Mouse (Mus musculus) gonadal fat pad, adult 2 months (tissue): Measurements from ENCODE around the gene Nfatc2ip. TPM values are rescaled to one million over a fixed set of nuclear protein-coding genes. Genes with fewer than 3 reads are reported as not detected.

Experiments
- DNase-seq: peaks from one replicate; pipeline ENCODE4 v3.0.0-alpha.2; 2012; ENCODE audit warnings: low read depth
- polyA plus RNA-seq: library from polyadenylated mRNA; depleted of rRNA; stranded (reverse); fragments of >200 nt; gene quantifications from 2 replicates; pipeline ENCODE4 v1.2.3, GENCODE M21; 2012; rRNA removed

The Nfatc2ip gene
- polyA plus RNA-seq = 4.7 and 6.4 TPM in 2 replicates

GRCm38 (mm10) chr7:126396298-126397119 lies at the start of gene Nfatc2ip:
Gene Nfatc2ip, minus strand, starts transcription at chr7:126396737.
- peak; percentile 99 for DNase-seq

DNA sequence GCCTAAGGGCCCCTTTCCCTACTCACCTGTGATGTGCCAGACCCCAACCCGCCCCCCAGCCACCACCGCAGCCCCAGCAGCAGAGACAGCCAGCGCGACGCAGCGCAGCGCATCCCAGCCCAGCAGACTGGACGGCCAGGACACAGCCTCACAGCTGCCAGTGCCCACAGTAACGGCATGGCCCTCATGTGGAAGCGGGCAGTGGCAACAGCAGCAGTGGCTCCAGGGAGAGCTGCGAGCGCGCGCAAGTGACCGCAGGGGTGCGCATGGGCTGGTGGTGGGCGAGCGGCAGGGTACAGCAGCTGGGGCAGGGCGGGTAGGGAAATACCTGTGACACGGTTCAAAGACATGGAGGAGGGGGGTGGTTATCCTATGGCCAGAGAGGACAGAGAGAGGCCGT lies 49.7 kb upstream of the Nfatc2ip start:
- DNase-seq = no peak

DNA sequence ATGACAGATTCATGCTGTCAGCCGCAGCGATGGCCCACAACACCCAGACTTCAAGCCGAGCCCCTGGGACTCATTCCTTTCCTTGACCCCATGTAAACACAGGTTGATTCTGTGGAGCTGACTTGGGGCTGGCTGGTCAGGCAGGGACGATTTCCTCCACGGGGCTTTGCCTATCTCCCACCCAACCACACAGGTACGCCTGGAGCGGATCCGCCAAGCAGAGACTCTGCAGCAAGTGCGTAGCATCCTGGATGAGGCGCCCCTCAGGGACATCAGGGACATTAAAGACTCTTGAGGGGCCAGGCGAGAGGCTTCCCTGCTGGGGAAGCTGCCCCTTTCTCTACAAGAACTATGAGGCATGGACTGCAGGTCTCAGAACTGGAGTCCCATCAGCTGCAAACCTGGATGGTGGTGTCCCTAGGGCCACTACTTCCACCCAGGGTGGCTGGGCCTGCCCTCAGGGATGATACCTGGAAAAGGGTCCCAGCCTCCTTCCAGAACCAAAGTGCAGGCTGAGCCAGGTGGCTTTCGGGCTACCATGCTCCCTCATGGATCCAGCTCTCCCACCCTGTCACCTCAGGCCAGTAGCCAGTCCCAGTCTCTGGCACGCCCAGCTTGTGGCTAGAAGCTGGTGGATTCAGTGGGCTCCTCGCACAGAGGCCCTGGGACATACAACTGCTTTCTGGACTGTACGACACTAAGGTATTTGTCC lies 48.7 kb upstream of the Nfatc2ip start:
- DNase-seq = no peak

DNA sequence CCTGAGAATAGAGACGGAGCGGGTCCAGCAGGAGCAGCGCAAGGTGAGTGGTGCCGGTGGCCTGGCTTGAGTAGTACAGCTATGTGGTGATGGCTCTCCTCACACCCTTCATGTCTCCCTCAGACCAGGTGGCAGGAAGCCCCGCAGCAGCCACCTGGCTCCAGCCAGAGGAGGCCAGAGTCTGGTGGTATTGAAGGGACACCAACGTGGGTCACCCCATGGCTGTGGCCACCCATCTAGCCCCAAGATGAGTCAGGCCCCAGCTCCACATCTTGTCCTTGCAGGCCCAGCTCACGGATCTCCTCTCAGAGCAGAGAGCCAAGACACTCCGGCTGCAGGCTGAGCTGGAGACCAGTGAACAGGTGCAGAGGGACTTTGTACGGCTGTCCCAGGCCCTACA lies 48.0 kb upstream of the Nfatc2ip start:
- DNase-seq = no peak

GRCm38 (mm10) chr7:126443997-126444396 lies 47.5 kb upstream of the Nfatc2ip start:
- no peak for DNase-seq

DNA sequence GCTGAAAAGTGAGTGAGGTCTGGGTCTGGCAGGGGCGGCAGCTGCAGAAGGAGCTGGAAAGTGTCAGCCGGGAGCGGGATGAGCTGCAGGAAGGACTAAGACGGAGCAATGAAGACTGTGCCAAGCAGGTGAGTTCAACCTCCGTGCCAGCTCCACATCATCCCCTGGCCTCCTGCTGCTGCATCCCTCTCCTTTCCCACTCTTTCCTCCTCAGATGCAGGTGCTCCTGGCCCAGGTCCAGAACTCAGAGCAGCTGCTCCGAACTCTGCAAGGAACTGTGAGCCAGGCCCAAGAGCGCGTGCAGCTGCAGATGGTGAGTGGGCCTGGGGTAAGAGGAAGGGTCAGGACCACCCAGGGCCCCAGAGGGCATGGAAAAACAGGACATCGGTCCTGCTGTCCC lies 43.6 kb upstream of the Nfatc2ip start:
- no peak for DNase-seq

GRCm38 (mm10) chr7:126436851-126437250 lies 40.3 kb upstream of the Nfatc2ip start:
- DNase-seq = no peak

GRCm38 (mm10) chr7:126435801-126436200 lies 39.3 kb upstream of the Nfatc2ip start:
- DNase-seq = no peak

GRCm38 (mm10) chr7:126434726-126435125 lies 38.2 kb upstream of the Nfatc2ip start:
- DNase-seq = no peak

DNA sequence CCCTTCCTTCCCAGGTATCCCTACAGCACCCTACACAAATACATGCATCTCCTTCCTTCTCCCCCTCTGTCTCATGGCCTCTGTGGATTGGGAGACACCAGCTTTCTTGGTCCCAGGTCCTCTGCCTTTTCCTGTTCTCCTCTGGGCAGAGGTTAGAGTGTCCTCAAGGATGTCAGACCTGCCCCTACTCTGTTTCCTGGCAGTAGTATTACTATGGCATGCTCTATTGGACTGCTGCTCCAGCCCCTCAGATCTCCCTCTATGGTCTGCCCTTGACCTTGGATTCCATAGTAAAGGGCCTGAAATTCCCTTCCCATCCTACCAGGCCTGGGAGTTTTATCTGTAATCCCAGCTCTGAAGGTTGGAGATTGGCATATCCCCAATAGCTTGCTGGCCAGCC lies 33.6 kb upstream of the Nfatc2ip start:
- no peak for DNase-seq

GRCm38 (mm10) chr7:126429503-126429898 lies 33.0 kb upstream of the Nfatc2ip start:
- DNase-seq = no peak

DNA sequence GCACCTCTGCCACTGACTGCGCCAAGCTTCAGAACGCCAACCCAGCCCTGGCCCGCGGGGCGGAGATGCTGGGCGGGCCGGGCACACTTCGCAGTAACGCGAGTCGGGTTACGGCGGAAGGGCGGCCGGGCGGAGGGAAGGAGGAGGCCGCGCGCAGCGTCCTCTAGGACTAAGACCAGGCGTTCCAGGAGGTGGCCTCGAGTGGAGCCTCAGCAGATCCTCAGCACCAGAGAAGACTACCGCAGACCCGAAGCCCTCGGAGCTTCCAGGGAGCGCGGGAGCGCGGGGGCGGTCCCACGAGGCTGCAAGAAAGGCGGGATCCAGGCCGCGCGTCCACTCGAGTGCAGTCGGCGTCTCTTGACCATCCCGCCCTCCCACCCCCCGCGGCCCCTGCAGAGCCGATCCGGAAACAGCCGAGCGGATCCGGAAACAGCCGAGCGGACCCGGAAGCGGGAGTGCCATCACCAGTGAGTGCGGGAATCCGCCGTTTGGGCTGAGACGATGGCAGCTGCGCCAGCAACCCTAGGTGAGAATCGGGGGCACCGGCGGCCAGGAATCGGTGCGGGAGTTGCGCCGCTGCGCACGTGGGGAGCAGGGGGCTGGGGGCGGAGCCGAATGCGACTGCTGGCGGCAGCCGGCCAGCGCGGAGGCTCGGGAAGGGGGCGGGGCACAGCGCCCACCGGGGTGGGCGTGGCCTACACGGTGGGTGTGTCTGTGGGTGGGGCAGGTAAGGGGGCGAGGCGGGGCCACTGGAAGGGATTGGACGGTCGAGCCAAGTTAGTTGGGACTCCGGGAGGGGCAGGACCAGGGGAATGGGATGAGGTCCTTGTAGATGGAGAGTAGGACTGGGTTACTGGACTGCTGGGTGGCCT lies 32.3 kb upstream of the Nfatc2ip start, which contains the start of gene Rabep2:
Rabep2 (plus strand) TSS at position 129 of the 872 bp plus-strand sequence.
- DNase-seq = no peak

DNA sequence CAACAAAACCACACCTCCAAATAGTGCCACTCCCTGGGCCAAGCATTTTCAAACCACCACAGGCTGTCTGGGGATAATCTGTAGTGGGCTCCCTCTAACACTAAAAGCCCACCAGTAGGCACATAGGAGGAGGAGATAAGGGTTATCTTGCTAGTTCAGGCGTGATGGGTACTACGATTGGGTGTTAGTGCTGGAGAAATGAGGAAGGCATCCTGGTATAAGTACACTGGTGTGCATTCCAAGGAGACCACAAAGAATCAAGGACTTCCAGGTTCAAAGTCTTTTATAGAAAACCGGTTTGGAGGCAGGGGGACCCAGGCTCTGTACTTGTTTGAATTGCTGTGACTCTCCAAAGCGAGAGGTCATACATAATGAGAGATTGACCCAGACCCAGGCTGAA lies 31.6 kb upstream of the Nfatc2ip start:
- DNase-seq = no peak

DNA sequence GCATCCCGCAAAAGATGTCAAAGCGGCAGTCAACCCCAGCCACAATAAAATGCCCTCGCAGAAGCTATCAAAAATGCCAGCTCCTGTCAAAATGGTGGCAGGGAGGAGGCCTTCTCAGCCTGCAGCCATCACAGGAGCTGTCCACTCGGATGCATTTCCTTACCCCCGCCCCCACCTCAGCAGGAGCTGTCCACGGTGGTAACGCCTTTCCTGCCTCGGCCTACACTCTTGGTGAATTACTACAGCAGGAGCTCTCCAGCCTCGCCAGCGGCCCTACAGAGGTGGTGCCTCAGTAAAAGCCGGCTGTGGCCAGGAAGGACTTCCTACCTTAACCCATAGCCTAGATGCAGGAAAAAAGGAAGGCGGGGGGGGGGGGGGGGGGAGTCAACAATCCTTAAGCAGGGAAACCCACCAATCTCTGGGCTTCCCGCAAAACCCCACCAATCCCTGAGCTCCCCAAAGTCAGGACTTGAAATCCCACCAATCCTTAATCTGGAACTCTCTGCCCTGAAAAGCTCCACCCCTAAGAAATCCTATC lies 30.9 kb upstream of the Nfatc2ip start:
- DNase-seq = no peak

DNA sequence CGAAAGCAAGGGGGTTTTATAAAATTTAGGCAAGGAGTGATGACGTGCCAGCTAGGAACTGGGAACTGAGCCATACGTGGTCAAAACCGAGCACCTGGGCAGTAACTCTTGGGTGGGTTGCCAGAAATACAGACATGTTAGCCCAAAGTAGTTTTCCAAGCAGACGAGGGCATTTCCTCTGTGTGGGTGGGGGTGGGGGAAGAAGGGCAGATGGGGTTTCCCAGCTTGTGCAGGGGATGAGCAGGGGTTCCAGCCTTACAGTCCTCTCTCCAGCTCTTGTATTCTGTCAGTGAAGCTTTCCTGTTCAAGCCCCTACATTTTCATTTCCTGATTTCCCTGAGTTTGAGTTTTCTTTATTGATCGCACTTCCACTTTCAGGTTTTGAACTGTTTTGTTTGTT lies 27.6 kb upstream of the Nfatc2ip start:
- DNase-seq = no peak

GRCm38 (mm10) chr7:126421756-126422155 lies 25.2 kb upstream of the Nfatc2ip start:
- no peak for DNase-seq

- no peak for DNase-seq
These were observed 22.0 kb upstream of the Nfatc2ip start for GRCm38 (mm10) chr7:126418496-126418895.

DNA sequence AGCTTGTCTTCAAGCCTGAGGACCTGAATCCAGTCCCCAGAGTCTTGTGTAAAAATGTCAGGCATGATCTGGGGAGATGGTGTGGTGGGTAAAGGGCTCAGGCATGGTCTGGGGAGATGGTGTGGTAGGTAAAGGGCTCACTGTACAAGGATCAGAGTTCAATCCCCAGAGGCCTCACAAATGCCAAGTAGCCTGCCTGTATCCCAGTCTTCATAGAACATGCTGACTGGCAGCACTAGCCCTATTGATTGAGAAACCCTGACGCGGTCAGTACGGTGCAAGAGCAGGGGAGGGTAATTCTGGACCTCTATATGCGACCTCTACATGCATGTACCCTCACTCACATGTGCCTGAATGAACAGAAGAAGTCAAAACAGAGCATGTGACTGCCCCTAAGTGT lies 21.1 kb upstream of the Nfatc2ip start:
- DNase-seq = no peak

DNA sequence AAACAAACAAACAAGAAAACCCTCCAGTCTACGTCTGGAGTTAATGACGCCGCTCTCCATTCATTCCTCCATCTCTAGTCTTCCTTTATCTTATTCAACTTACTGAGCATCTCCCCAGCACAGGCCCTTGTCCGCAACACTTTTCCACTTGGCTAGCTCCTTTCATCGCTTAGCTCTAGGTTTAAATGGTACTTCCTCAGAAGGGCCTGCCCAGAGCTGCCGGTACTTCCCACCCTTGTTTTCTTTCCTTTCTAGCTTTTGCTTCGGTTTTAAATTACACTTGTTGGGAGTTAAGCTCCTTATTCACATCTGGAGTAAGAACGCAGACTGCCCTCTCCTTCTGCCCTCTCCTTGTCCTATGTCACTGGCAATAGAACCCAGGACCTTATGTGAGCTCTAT lies 20.5 kb upstream of the Nfatc2ip start:
- DNase-seq = no peak

DNA sequence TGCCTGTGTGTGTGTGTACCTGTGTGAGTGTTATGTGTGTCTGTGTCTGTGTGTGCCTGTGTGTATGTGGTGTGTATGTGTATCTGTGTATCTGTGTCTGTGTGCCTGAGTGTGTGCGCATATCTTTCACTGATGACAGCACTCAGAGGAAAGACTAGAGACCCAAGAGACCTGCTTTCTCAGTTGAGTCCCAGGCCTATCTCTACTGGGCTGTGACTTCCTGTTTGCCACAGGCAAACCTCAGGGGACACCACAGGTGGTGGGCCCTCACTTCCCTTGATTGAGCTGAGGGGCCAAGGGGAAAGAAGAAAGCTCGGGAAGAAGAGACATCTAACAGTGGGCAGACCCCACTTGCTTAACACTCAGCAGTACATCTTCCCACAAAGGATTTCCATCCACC lies 20.1 kb upstream of the Nfatc2ip start:
- no peak for DNase-seq

- no peak for DNase-seq
These were observed 18.2 kb upstream of the Nfatc2ip start, which contains the start of gene Cd19 for GRCm38 (mm10) chr7:126414725-126415124. Gene Cd19, minus strand, starts transcription at chr7:126414889.

- DNase-seq = no peak
These were observed 14.5 kb upstream of the Nfatc2ip start for GRCm38 (mm10) chr7:126411061-126411460.
